Mouse (Mus musculus): ENCODE measurements around the gene Asah2. TPM values are rescaled to one million over a fixed set of nuclear protein-coding genes. Genes with fewer than 3 reads are reported as not detected.

Asah2 gene
- total RNA-seq, 2 experiments from 2014 or later, result 6.1 to 6.4 TPM

DNA sequence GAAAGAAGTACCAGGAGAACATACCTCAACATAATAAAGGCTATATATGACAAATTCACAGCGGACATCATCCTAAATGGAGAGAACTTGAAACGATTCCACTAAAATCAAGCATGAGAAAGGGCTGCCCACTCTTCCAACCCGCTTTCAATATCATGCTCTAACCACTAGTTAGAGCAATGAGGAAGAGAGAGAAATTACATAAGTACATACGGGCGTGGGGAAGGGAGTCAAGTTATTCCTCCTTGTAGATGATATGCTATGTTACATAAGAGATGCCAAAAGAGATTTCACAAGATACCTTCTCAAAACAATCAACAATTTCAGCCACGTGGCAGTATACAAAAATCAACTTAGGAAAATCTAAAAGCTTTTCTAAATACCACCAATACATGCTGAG is 117.0 kb downstream of the Asah2 start:
- DNase-seq (ENCODE audit: low spot score in 2 of 2), result no peak

DNA sequence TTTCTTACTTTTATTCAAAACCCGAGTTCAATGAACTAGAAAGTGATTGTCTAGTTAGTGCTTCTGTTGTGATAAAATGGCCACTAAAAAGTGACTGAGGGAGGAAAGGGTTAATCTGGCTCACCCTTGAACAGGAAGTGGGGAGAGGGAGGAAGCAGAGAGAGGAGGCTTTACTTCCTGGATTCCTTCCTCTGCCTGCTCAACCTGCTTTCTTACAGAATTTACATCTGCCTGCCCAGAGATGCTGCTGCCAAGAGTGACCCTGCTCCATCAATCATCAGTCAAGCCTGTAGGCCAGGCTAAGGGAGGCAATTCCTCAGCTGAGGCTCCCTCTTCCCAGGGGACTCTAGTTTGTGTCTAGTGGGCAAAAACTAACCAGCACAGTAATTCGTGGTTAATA is 132.1 kb downstream of the Asah2 start:
- DNase-seq (ENCODE audit: low spot score in 2 of 2), result no peak

DNA sequence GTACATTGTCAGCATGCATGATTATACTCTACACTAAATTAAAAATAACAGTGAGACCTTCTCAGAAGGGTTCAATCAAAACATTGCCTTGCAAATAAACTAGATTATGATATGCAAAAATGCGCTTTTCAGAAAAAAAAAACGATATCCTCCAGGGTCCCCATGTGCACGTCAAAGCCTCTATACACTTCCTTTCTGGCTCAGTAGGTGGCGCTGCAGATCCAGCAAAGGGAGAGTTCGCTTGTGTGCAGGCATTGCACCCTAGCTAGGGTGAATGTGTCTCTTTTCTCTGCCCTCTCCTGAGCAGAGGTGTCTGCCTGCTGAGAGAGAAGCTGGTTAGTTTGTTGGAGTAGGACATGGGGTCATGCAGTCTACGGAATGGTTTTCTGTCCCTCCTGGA is 136.0 kb downstream of the Asah2 start:
- DNase-seq (ENCODE audit: low spot score in 2 of 2), result peak; percentile 82 to 85

DNA sequence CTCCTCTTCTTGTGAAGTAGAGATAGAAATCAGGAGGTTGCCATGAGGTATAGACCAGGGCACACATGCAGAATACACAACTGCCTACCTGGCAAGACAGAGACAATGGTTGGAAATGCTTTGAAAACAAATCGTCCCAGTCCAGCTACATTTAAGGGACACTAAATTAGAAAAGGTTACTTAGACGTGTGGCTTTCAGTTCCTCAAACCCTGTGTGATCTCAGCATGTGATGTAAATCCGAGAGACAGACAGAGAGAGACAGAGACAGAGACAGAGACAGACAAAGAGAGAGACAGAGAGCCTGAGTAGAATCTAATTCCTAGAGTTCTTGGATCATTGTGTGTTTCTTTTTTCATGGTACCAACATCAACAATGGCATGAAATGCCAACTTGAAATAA is 136.6 kb downstream of the Asah2 start:
- DNase-seq (ENCODE audit: low spot score in 2 of 2), result no peak

DNA sequence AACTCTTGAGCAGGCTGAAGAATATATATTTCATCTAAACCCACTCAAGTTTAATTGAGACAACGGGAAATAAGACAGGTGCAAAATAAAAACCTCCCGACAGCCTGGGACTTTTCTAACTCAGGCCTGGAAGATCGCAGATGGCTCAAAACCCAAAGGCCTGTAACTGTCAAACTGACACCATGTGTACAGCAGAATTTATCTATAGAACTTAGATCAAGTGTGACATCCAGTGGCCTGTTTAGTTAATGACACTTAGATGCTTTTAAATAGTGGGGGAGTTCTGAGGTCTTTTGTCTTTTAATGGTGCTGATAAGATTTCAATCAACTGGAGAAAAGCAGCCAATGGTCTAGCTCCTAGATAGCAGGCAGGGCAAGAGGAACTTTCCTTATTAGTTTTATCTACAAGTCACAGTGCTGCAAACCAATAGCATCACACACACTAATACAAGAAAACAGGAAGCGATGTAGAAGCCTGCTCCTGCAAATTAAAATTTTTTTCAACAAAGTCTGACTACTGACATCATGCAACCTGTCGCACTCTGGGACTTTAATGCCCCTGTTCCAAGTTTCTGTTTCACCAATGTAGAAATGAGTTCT is 140.0 kb downstream of the Asah2 start:
- peak in 1 of 2 experiments; percentile 41 for DNase-seq (ENCODE audit: low spot score in 2 of 2)

DNA sequence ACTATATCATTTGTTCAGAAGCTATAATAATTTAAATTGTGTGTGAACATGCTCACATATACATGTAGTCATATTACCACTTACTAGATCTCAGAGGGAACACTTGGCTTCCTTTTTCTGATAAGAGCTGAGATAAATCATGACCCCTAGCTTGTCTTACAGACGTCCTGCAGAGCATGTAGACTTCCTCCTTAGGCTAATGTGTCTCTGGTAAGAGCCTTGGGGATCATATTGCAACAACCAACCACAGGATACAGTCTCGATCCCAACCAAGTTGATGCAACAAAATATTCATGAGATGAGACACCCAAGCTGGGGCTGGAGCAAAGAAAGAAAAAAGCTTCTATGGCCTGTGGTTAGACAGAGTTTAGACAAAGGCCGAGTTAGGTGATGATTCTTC is 144.9 kb downstream of the Asah2 start:
- DNase-seq (ENCODE audit: low spot score in 2 of 2), result no peak

DNA sequence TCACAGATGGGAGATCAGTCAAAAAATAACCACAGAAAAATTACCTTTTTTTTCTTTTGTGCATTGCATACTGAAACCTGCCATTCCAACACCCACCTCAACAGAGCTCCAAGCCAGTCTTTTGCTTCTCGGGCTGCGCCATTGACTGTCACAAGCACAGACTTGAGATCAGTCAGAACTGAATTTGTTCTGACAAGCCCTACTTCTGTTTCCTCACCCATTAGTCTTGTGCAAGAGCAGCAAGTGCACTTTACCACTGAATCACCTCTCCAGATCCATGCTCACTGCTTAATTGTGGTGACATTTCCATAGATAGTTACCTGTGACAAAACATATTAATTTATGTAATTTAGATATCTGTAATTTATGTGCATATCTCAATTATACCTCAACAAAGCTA is 147.6 kb downstream of the Asah2 start:
- DNase-seq (ENCODE audit: low spot score in 2 of 2), result no peak

DNA sequence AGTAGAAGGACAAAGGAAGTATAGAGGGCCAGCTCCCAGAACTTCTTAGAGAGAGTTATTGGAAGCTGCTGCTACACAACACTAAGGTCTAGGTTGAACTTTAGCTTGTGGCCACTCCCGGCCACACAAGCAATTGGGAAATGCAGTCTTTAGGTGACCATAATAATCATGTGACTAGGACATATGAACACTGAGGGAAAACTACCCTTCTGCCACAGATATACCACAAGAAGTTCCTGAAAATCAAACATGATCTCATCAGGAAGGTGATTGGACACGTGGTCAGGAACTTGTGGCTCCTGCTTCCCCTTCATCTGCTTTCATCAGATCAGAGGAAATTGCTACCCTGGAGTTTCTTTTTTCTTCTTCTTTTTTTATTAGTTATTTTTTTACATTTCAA is 151.7 kb downstream of the Asah2 start:
- no peak for DNase-seq (ENCODE audit: low spot score in 2 of 2)

DNA sequence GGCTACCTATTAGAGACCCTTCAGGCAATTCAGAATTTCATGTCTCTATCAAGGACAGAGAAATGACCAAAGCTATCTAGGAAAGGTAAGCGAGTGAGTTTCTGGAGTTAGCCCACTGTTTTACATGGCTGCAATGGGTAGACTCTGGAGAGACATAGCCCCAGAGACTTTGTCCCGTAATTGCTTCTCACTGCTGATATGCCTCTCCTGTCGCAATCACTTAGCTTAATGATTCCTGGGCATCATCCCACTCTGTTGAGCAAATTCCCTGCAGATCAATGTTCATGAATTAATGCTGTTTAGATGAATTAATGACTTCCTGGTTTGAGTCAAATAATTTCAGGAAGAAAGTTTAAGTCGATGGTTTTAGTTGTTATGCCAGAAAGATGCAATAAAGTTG is 153.3 kb downstream of the Asah2 start:
- no peak for DNase-seq (ENCODE audit: low spot score in 2 of 2)

DNA sequence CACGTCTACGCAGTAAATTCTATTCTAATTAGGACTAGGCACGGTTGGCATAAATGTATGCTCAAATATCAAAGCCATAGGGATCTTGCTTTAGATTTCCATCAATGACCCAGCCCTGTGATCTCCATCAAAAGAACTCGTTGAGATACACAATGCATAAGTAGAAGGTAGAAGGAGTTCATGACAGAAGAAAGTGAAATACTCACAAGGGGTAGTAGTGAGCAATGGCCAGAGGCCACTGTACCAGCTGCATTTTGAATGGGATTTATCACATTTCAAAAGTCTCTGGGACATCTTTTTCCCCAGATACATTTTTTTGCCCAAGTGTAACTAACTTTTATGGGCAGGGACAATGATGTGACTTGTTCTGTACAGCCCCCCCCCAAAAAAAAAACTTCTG is 153.7 kb downstream of the Asah2 start:
- no peak for DNase-seq (ENCODE audit: low spot score in 2 of 2)

DNA sequence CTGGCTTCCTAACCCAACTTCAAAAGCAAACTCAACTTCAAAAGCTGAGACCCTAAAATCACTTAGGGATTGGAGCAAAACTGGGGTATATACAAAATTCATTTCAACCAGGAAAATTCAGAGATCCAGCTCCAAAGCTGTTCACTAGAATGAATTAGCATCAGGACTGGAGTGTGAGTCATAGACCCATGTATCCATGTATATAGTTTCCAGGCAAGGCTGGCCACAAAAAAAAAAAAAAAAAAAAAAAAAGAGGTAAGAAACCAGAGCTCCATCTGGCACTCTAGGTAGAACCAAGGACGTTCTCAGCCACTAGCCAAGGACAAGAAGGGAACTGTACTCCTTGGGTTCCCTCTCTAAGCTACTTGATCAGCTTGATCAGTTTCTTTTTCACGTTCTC is 154.2 kb downstream of the Asah2 start:
- DNase-seq (ENCODE audit: low spot score in 2 of 2), result no peak

DNA sequence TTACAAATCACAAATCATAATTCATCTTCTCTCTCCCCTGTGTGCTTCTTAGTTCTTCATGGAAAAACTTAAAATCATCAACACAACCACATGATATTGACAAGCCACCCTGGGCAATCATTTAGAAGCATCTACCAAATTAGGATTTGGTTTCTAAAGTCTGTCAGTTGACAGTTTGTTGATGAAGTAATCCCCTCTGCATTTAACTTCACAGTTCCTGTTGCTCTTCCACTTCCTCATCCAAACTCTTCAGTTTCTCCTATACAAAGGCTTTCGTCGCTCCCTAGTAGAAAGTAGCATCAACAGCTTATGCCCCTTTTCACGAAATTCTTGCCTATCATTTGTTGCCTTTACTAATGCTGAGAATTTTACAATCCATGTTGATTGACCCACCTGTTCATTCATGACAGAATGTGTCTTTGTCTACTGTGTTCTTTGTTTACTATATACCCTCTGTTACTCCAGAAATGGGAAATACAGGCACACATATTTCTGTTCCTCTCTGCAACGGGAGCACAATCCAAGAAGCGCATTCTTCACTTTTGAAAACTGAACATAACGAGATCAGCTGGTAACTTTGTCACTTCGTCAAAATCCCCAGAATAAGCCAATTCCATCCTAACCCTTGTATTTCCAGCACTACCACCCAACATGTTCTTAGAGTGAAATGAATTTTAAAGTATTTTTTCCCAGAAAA is 157.1 kb downstream of the Asah2 start:
- no peak for DNase-seq (ENCODE audit: low spot score in 2 of 2)

Other genes starting within 250 kb of the Asah2 start
- not detected for gene A1cf, start 239.4 kb downstream of the Asah2 start, total RNA-seq (2021)

Measured in layer of hippocampus, postnatal 14 days (tissue).